Mouse (Mus musculus) right cerebral cortex, postnatal 14 days (tissue): ENCODE results near the gene C2cd2l.
"Not testable (repeated sequence)": the region's sequence is repeated elsewhere in the genome, so short reads cannot be mapped to it uniquely, and the experiment has no call there.

Experiments used
- DNase-seq: peaks from one replicate; pipeline ENCODE4 v3.0.0; 2022

The C2cd2l gene

GRCm38 (mm10) chr9:44319887-44320798, at the start of gene C2cd2l:
Gene C2cd2l, minus strand, starts transcription at chr9:44320285.
- peak; percentile 91 for DNase-seq

DNA sequence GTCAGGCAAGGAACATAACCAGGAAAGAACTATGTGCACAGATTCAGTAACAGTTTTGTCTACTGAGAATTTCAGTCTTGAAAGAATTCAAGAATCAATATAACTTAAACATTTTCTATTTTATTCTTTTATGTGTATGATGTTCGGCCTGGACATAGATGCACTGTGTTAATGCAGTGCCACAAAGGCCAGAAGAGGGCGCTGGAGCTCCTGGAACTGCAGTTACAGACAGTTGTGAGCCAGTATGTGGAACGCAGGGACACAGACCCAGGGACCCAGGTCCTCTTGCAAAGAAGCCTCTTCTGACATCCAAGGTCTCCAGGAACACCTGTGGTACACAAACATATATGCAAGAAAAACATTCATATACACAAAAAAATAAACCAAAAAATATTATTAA, 44.4 kb upstream of the C2cd2l start:
- peak; percentile 28 for DNase-seq

DNA sequence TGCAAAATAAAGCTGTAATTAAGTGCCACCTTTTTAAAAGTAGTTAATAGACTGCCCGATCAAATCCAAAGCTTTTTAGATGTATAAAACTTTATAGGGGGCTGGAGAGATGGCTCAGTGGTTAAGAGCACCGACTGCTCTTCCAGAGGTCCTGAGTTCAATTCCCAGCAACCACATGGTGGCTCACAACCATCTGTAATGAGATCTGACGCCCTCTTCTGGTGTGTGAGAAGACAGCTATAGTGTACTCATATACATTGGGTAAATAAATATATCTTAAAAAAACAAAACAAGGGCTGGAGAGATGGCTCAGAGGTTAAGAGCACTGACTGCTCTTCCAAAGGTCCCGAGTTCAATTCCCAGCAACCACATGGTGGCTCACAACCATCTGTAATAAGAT, 41.8 kb upstream of the C2cd2l start:
- not testable (repeated sequence) for DNase-seq

- DNase-seq, result peak; percentile 95
Measured at GRCm38 (mm10) chr9:44361190-44361917, 41.3 kb upstream of the C2cd2l start, which contains the start of gene Vps11. Gene Vps11, minus strand, starts transcription at chr9:44361670.

DNA sequence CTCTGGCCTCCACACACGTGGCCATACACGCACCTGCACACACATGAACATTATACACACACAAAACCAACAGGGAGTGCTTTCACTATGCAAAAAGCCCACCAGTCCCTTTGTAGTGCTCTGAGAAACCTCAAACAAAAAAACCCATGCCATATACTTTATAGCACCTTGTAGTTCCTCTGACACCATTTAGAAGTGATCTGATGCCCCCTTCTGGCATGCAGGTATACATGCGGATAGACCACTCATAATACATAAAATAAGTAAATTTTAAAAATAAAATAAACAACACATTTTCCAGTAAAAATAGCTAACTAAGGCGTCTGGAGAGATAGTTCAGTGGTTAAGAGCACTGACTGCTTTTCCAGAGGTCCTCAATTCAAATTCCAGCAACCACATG, 37.1 kb upstream of the C2cd2l start:
- DNase-seq, result no peak

DNA sequence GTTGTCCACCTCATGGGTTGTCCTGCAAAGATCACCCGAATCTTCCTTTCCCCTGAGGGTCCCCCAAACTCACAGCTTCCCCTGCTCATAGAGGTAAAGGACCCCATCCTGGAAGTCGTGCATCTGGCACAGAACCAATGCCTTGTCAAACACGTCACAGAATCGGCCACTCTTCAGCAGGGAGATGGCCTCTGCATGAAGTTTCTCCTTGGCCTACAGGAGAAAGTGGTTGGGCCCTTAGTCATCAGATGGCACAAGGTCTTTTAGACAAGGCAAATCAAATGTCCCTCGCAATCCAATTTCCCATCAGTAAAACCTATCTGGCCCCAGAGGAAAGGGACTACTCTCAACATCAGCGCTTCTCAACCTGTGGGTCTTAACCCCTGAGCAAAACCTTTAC, 33.1 kb upstream of the C2cd2l start:
- DNase-seq, result no peak

GRCm38 (mm10) chr9:44352337-44352736, 32.3 kb upstream of the C2cd2l start:
- DNase-seq, result no peak

- no peak for DNase-seq
Measured at GRCm38 (mm10) chr9:44351396-44351795, 31.3 kb upstream of the C2cd2l start.

GRCm38 (mm10) chr9:44348546-44348945, 28.5 kb upstream of the C2cd2l start:
- no peak for DNase-seq

DNA sequence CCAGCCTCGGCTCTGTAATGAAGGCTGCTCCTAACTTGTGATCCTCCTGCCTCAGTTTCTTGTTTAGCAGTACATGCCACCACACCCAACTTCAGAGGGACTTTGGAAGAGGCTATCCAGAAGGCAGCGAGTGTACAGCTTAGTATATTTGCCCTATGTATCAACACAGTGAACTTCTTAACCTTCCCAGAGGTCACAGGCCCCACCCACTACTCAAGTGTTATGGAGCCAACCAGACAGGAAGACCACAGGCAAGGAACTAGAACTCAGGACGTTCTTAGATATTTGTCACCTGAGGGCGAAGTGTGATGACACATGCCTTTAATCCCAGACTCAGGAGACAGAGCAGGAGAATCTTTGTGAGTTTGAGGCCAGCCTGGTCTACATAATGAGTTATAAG, 27.5 kb upstream of the C2cd2l start:
- peak; percentile 1 for DNase-seq

DNA sequence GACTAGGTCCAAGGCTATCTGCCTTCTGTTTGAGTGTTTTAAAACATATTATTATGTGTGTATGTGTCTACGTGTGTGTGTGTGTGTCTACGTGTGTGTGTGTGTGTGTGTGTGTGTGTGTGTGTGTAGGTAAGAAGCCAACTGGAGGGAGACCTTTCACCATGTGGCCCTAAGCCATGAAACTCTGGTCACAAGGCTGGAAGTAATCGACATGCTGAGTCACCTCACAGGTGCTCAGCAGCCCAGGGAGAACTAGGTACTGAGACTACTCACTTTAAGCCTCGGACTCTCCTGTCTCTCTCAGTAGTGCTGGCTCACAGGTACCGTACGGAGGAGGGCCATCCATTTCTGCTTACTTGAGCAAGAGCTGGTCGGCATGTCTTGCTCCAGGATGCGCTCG, 27.1 kb upstream of the C2cd2l start:
- DNase-seq, result peak; percentile 2

DNA sequence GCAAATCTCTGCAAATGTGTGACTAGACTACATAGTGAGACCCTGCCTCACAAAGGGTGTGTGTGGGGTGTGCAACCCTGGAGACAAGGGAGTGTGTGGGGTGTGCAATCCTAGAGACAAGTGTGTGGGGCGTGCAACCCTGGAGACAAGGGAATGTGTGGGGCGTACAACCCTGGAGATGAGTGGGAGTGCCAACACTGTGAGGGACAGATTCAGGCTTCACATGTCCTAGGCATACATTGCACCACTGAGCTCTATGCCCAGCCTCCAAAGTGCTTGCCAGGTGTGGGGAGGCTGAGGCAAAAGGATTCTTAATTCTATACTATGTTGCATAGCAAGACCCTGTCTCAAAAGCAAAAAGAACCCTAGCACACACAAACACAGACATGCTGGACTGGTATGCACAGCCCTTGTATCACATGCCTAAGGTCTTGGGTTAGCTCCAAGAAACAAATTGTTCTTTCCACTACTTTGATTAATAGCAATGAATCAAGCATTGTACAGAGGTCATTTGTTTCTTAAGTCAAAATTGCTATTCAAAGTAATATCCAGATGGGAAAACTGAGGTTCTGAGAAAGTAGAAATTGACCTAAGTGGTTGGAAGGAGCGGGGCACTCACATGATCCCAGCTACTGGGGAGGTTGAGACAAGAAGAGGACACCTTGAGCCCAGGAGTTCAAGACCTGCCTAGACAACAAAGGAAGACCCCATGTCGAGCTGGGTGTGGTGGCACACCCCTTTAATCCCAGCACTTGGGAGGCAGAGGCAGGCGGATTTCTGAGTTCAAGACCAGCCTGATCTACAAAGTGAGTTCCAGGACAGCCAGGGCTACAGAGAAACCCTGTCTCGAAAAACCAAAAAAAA, 25.7 kb upstream of the C2cd2l start:
- no peak for DNase-seq

GRCm38 (mm10) chr9:44343781-44344421, 23.8 kb upstream of the C2cd2l start, which contains the start of gene Hmbs:
Gene Hmbs, minus strand, starts transcription at chr9:44344228.
- peak; percentile 80 for DNase-seq

GRCm38 (mm10) chr9:44343290-44343689, 23.2 kb upstream of the C2cd2l start:
- DNase-seq, result no peak

- no peak for DNase-seq
Measured at GRCm38 (mm10) chr9:44342605-44343004, 22.5 kb upstream of the C2cd2l start.

DNA sequence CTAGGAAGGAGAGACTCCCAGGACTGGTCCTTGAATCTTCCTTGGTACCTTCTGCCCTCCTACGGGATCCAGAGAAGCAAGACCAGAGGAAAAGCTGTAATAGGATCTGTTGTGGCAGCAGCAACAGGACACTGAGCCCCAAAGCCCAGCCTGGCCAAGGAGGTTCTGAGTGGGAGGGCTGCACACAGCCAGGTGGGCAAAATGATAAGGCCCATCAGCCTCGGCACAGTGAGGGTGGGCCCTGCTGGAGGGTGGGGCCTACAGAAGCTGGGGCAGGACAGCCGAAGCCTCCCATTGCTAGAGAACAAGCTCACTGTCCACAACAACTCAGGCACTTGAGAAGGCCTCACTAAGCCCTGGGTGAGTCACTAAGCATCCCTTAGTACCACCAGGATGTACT, 22.1 kb upstream of the C2cd2l start:
- no peak for DNase-seq

DNA sequence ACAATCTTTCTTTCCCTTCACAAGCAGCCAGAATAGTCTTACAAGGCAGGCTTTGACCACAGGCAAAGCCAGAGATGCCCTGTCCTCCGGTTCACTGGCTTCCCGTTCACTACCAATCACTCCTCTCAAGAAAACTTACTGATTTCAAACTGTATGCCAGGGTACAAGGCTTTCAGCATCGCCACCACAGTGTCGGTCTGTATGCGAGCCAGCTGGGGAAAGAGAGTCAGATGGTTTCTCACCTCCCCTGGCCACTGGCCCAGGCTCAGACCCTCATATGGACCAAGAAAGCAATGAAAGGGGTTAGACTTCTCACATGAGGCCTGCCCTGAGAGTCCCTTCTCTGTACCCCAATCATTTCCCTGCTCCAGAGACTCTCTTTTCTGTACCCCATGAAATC, 21.4 kb upstream of the C2cd2l start:
- no peak for DNase-seq

GRCm38 (mm10) chr9:44338574-44338973, 18.5 kb upstream of the C2cd2l start:
- peak; percentile 0 for DNase-seq

DNA sequence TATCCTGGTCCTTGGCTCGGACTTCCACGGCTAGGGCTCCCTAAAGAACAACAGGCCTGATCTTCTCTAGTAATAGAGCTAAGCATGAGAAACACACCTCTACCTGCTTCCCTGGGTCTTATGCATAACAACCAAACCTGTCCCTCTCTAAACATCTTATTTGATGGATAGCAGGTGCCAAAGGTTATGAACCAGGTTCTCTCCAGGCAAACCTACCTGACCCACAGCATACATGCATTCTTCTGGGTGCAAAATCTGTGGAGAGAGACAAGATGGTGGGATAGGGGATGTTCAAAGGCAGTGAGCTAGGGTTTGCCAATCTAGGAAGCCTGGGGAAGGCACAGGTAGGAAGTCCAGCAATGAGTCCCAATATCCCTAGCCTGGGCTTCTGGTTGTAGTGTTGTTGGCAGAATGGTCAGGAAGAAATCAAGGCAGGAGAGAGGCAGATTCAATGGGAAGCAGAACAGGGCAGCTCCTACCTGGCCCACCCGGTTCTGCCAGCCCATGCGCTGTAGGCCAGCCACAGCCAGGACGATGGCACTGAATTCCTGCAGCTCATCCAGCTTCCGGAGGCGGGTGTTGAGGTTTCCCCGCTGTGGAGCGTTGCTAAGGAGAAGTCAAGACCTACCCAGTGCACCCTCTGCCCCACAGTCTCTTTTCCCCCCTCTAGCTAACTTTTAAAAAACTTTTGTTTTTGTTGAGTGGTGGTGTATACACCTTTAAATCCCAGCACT, 17.5 kb upstream of the C2cd2l start:
- DNase-seq, result peak; percentile 3

DNA sequence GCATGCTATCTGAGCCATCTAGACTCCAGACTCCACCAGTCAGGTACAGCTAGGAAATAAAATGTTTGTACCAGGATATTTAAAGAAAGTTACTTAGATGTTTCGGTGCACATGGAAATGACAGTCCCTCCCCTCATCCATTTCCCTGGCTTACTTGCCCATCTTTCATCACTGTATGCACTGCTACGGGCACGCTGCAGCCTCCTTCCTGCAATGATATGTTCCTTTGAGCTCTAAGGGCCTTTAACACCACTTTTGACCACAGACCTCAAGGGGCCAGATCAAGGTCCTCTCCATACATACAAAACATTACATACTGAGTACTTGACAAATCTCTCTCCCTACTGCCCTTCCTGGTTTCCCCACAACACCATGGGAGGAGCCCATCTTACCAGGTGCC, 16.9 kb upstream of the C2cd2l start:
- DNase-seq, result peak; percentile 0

DNA sequence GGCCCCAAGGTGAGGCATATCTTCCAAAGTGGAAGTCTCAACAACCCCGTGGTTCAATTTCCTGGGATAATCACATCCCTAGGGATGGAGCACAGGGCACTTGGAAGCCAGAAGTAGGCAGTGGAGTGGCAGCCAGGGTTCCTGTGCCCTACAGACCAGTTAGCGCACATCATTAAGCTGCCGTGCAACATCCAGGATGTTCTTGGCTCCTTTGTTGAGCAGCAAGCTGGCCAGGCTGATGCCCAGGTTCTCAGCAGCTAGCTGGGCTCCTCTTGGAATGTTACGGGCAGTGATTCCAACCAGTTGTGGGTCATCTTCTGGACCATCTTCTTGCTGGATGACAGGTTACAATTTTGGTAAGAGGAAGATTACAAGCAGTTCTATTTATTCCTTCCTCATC, 16.4 kb upstream of the C2cd2l start:
- DNase-seq, result peak; percentile 1

- peak; percentile 2 for DNase-seq
Measured at GRCm38 (mm10) chr9:44336093-44336406, 16.0 kb upstream of the C2cd2l start.
